Mouse (Mus musculus) stomach, postnatal 0 days (tissue): Measurements from ENCODE around the gene Sept1. TPM values are rescaled to one million over a fixed set of nuclear protein-coding genes. Genes with fewer than 3 reads are reported as not detected.
A peak's percentile ranks its signal among the peaks of the same experiment; 100 is the strongest.

Experiments used
- ATAC-seq: fragments of 200-750 bp; cut with Nextera tagmentation; 2 replicates; pipeline ENCODE4 v1.8.0; 2017; ENCODE audit not compliant: low FRiP score, low TSS enrichment
- DNase-seq: peaks from one replicate; pipeline ENCODE4 v3.0.0-alpha.2; 2016; ENCODE audit warnings: low spot score
- H3K27ac ChIP-seq: fragments of 300-500 bp; sonication (generic); replicated peaks from 2 replicates; pipeline ENCODE4 v1.5.1; 2014; ENCODE audit warnings: mild to moderate bottlenecking, control low read depth
- H3K27me3 ChIP-seq: fragments of 300-500 bp; sonication (generic); 2 replicates; pipeline ENCODE4 v1.6.1; 2014; ENCODE audit warnings: low read length; ENCODE audit not compliant: control insufficient read depth, insufficient read depth
- H3K36me3 ChIP-seq: fragments of 300-500 bp; sonication (generic); 2 replicates; pipeline ENCODE4 v1.6.1; 2014; ENCODE audit warnings: low read length, mixed read lengths; ENCODE audit not compliant: control insufficient read depth, insufficient read depth
- H3K4me1 ChIP-seq: fragments of 300-500 bp; sonication (generic); replicated peaks from 2 replicates; pipeline ENCODE4 v1.6.1; 2014; ENCODE audit warnings: antibody characterized with exemption; ENCODE audit not compliant: control insufficient read depth, insufficient read depth
- H3K4me2 ChIP-seq: fragments of 300-500 bp; sonication (generic); replicated peaks from 2 replicates; pipeline ENCODE4 v1.6.1; 2014; ENCODE audit warnings: low read depth, mild to moderate bottlenecking, control low read depth, moderate library complexity
- H3K4me3 ChIP-seq: fragments of 300-500 bp; sonication (generic); 2 replicates; pipeline ENCODE4 v1.5.1; 2014; ENCODE audit warnings: low read depth, low read length, control low read depth
- H3K9ac ChIP-seq: fragments of 300-500 bp; sonication (generic); 2 replicates; pipeline ENCODE4 v1.6.1; 2014; ENCODE audit warnings: mild to moderate bottlenecking, low read length, control low read depth, mixed read lengths
- H3K9me3 ChIP-seq: fragments of 300-500 bp; sonication (generic); 2 replicates; pipeline ENCODE4 v1.6.1; 2016; ENCODE audit warnings: low read length; ENCODE audit not compliant: control insufficient read depth
- CTCF ChIP-seq: IDR thresholded peaks from 2 replicates; pipeline ENCODE4 v1.5.1; 2016; ENCODE audit warnings: antibody characterized with exemption, low read depth, mild to moderate bottlenecking, moderate library complexity
- EP300 ChIP-seq: optimal IDR thresholded peaks from 2 replicates; pipeline ENCODE3; 2016; ENCODE audit warnings: antibody characterized with exemption
- WGBS: fragments of 180-500 bp; shearing (Covaris S2); extraction: QIAGEN DNeasy Blood & Tissue Kit; methylation state at CpG from one replicate; pipeline ENCODE4 v1.1.7; 2014; 5-methylcytosine and 5-hydroxymethylcytosine counted together
- polyA plus RNA-seq: library from polyadenylated mRNA; unstranded; fragments of >200 nt; fragmentation: Nextera tagmentation; extraction: Ambion mirVana; gene quantifications from 2 replicates; pipeline ENCODE4 v1.2.1, GENCODE M21; 2015

Gene Sept1
- polyA plus RNA-seq, 1 experiment from 2014 or later, result 7.0 TPM

GRCm38 (mm10) chr7:127270256-127270655 is 37.3 kb upstream of the Sept1 start:
- Histone ChIP-seq H3K36me3 (peaks cover 7% of the 10 kb centered on the region; the same call in 1 of the 2 replicates), H3K4me2 (no peak overlapping the region), H3K9ac (no peak overlapping the region), H3K4me1 (no peaks in the 10 kb centered on the region), H3K9me3 (no peaks in the 10 kb centered on the region), H3K27ac (no peak overlapping the region; the same call in 1 of the 2 replicates), H3K27me3 (no peaks in the 10 kb centered on the region), H3K4me3 (no peak overlapping the region)
- no peak for DNase-seq
- ATAC-seq, result 0 out of 2 replicates have a peak, but pooled peaks have one; percentile 22
- no peak for TF ChIP-seq EP300
- no peak for TF ChIP-seq CTCF
- WGBS, result 70% methylated on average over 2 of the region's 2 CpGs

- no peak overlapping the region for H3K9ac ChIP-seq
- ATAC-seq, result no peak
- H3K4me2 ChIP-seq, result no peak overlapping the region
- no peak for DNase-seq
- WGBS, result 86% methylated on average over 3 of the region's 3 CpGs
- H3K4me3 ChIP-seq, result no peak overlapping the region
- H3K27ac ChIP-seq, result no peak overlapping the region
- no peaks in the 10 kb centered on the region for H3K4me1 ChIP-seq
- TF ChIP-seq EP300 (no peak), CTCF (0 out of 2 replicates have a peak, but pooled peaks have one; percentile 7)
- no peaks in the 10 kb centered on the region for H3K36me3 ChIP-seq
- no peaks in the 10 kb centered on the region for H3K9me3 ChIP-seq
- H3K27me3 ChIP-seq, result no peaks in the 10 kb centered on the region
Observed at GRCm38 (mm10) chr7:127263526-127263925, 30.6 kb upstream of the Sept1 start.

DNA sequence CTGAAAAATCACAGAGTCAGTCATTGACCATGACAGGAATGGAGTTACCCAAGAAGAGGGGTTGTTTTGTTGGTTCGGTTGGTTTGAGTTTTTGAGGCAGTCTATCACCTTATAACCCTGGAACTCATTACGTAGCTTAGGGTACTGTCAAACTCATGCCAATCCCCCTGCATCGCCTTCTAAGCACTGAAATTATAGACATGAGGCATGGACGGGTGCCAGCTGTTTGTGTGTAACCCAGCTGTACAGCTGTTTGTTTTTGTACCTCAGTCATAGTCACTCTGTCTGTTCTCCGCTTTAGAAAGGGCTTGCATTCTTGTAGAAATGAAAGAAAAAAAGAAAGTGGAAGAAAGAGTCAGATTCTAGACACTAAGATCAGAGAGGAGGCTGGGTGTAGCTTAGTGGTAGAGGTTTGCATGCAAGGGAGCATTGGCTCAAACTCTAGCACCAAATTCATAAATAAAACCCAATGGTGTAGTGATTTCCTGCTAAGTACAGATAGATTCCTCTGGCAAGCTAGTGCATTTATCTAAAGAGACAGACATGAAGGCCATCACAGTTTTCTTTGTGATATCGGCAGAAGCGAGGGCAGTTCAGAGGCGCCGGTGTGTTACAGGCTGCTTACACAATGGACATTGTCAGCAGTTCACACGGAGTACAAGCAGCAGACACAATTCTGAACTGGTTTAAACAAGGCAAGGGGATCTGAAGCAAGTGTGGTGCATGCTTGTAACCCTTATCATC is 29.5 kb upstream of the Sept1 start:
- Histone ChIP-seq H3K27me3 (no peaks in the 10 kb centered on the region), H3K27ac (no peak overlapping the region), H3K4me1 (no peaks in the 10 kb centered on the region), H3K4me3 (no peak overlapping the region), H3K36me3 (no peaks in the 10 kb centered on the region), H3K9me3 (no peaks in the 10 kb centered on the region), H3K9ac (no peak overlapping the region), H3K4me2 (no peak overlapping the region)
- no peak for DNase-seq
- no peak for TF ChIP-seq EP300
- TF ChIP-seq CTCF, result no peak
- no peak for ATAC-seq
- 77% methylated on average over 10 of the region's 10 CpGs for WGBS

GRCm38 (mm10) chr7:127260309-127261111 is 27.6 kb upstream of the Sept1 start, which contains the start of gene Dctpp1:
Dctpp1 (minus strand) TSS chr7:127260709.
- Histone ChIP-seq H3K27me3 (no peaks in the 10 kb centered on the region), H3K9me3 (no peaks in the 10 kb centered on the region), H3K36me3 (no peaks in the 10 kb centered on the region), H3K27ac (peak within 1 kb of the TSS; percentile 69; the same call in 1 of the 2 replicates), H3K4me3 (peak within 1 kb of the TSS; percentile 64), H3K9ac (peak within 1 kb of the TSS; percentile 71), H3K4me1 (no peaks in the 10 kb centered on the region), H3K4me2 (peak within 1 kb of the TSS; percentile 81)
- ATAC-seq (peak; percentile 97), DNase-seq (peak; percentile 98)
- WGBS, result under 1% methylated on average over 50 of the region's 50 CpGs
- TF ChIP-seq EP300 (peak; percentile 50), CTCF (peak; percentile 94)

DNA sequence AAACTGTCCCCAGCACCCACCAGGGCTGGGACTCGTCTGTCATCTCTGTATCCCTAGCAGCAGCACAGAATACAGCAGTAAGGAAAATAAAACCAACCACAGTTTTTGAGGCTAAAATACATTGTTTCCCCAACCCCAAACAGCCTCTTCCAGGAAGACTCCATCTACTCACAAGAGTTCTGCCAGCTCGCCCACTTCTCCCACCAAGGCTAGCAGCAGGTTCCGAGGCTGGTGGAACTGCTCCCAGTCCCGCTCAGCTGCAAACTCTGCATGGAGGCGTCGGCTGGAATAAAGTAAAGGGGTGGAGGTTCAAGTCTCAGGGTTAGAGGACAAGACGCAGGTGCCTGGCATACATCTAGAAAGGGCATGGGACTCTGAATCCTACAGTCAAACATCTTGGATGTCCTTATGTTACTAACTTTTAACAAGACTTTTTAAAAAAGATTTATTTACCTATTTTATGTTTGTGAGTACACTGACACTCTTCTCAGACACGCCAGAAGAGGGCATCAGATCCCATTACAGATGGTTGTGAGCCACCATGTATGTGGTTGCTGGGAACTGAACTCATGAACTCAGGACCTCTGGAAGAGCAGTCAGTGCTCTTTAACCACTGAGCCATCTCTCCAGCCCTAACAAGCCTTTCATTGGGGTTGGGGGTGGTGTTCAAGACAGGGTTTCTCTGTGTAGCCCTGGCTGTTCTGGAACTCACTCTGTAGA is 26.4 kb upstream of the Sept1 start:
- DNase-seq, result no peak
- ATAC-seq, result no peak
- Histone ChIP-seq H3K27me3 (no peaks in the 10 kb centered on the region), H3K27ac (no peak overlapping the region), H3K4me1 (peaks cover 3% of the 10 kb centered on the region), H3K4me2 (peak overlapping the region; percentile 81; the same call in 1 of the 2 replicates), H3K9ac (no peak overlapping the region), H3K36me3 (no peaks in the 10 kb centered on the region), H3K4me3 (no peak overlapping the region), H3K9me3 (no peaks in the 10 kb centered on the region)
- WGBS, result 66% methylated on average over 8 of the region's 8 CpGs
- TF ChIP-seq CTCF (peak; percentile 33; the same call in 1 of the 2 replicates), EP300 (no peak)
